Mouse (Mus musculus): ENCODE measurements around the gene Irak2. TPM values are rescaled to one million over a fixed set of nuclear protein-coding genes. Genes with fewer than 3 reads are reported as not detected.

The Irak2 gene
- polyA plus RNA-seq, 1 experiment, result 54.3 TPM

- Histone ChIP-seq H3K27ac (ENCODE audit: insufficient read depth, low read depth, low read length) (peak overlapping the region; percentile 95), H3K4me1 (ENCODE audit: control insufficient read depth, insufficient read depth, low read length) (peaks cover 53% of the 10 kb centered on the region), H3K4me3 (ENCODE audit: insufficient read depth, low read length) (no peak overlapping the region)
- TF ChIP-seq POLR2A (IDR thresholded peaks at IDR 0.05; ENCODE audit: borderline replicate concordance, low read depth, low read length) (no peak), CTCF (IDR thresholded peaks at IDR 0.05; ENCODE audit: low read depth, low read length) (no peak)
These were observed 76.0 kb downstream of the Irak2 start for GRCm38 (mm10) chr6:113714276-113714675.

GRCm38 (mm10) chr6:113714797-113715196, 76.5 kb downstream of the Irak2 start:
- peaks cover 53% of the 10 kb centered on the region for H3K4me1 ChIP-seq (ENCODE audit: control insufficient read depth, insufficient read depth, low read length)
- peak overlapping the region; percentile 95 for H3K27ac ChIP-seq (ENCODE audit: insufficient read depth, low read depth, low read length)
- H3K4me3 ChIP-seq (ENCODE audit: insufficient read depth, low read length), result no peak overlapping the region
- TF ChIP-seq CTCF (IDR thresholded peaks at IDR 0.05; ENCODE audit: low read depth, low read length) (no peak), POLR2A (IDR thresholded peaks at IDR 0.05; ENCODE audit: borderline replicate concordance, low read depth, low read length) (no peak)

- Histone ChIP-seq H3K4me1 (ENCODE audit: control insufficient read depth, insufficient read depth, low read length) (peaks cover 53% of the 10 kb centered on the region), H3K27ac (ENCODE audit: insufficient read depth, low read depth, low read length) (peak overlapping the region; percentile 24; the same call in 1 of the 2 replicates), H3K4me3 (ENCODE audit: insufficient read depth, low read length) (no peak overlapping the region)
- no peak for TF ChIP-seq CTCF (IDR thresholded peaks at IDR 0.05; ENCODE audit: low read depth, low read length)
- no peak for TF ChIP-seq POLR2A (IDR thresholded peaks at IDR 0.05; ENCODE audit: borderline replicate concordance, low read depth, low read length)
These were observed 79.3 kb downstream of the Irak2 start for GRCm38 (mm10) chr6:113717541-113717940.

GRCm38 (mm10) chr6:113719878-113720277, 81.6 kb downstream of the Irak2 start, which contains the start of gene Ghrl:
Ghrl (minus strand) TSS chr6:113719880.
- Histone ChIP-seq H3K4me1 (ENCODE audit: control insufficient read depth, insufficient read depth, low read length) (peaks cover 37% of the 10 kb centered on the region), H3K27ac (ENCODE audit: insufficient read depth, low read depth, low read length) (no peak within 1 kb of the TSS), H3K4me3 (ENCODE audit: insufficient read depth, low read length) (no peak within 1 kb of the TSS)
- TF ChIP-seq POLR2A (IDR thresholded peaks at IDR 0.05; ENCODE audit: borderline replicate concordance, low read depth, low read length) (no peak), CTCF (IDR thresholded peaks at IDR 0.05; ENCODE audit: low read depth, low read length) (no peak)

GRCm38 (mm10) chr6:113721061-113721460, 82.8 kb downstream of the Irak2 start:
- TF ChIP-seq POLR2A (IDR thresholded peaks at IDR 0.05; ENCODE audit: borderline replicate concordance, low read depth, low read length) (no peak), CTCF (IDR thresholded peaks at IDR 0.05; ENCODE audit: low read depth, low read length) (no peak)
- no peak overlapping the region for H3K4me3 ChIP-seq (ENCODE audit: insufficient read depth, low read length)
- peaks cover 26% of the 10 kb centered on the region for H3K4me1 ChIP-seq (ENCODE audit: control insufficient read depth, insufficient read depth, low read length)
- no peak overlapping the region for H3K27ac ChIP-seq (ENCODE audit: insufficient read depth, low read depth, low read length)

- peaks cover 8% of the 10 kb centered on the region for H3K4me1 ChIP-seq (ENCODE audit: control insufficient read depth, insufficient read depth, low read length)
- no peak overlapping the region for H3K27ac ChIP-seq (ENCODE audit: insufficient read depth, low read depth, low read length)
- no peak overlapping the region for H3K4me3 ChIP-seq (ENCODE audit: insufficient read depth, low read length)
- no peak for TF ChIP-seq CTCF (IDR thresholded peaks at IDR 0.05; ENCODE audit: low read depth, low read length)
- no peak for TF ChIP-seq POLR2A (IDR thresholded peaks at IDR 0.05; ENCODE audit: borderline replicate concordance, low read depth, low read length)
These were observed 89.9 kb downstream of the Irak2 start for GRCm38 (mm10) chr6:113728181-113728580.

- no peak for TF ChIP-seq POLR2A (IDR thresholded peaks at IDR 0.05; ENCODE audit: borderline replicate concordance, low read depth, low read length)
- TF ChIP-seq CTCF (IDR thresholded peaks at IDR 0.05; ENCODE audit: low read depth, low read length), result no peak
- H3K4me3 ChIP-seq (ENCODE audit: insufficient read depth, low read length), result no peak overlapping the region
- H3K27ac ChIP-seq (ENCODE audit: insufficient read depth, low read depth, low read length), result no peak overlapping the region
- peaks cover 8% of the 10 kb centered on the region for H3K4me1 ChIP-seq (ENCODE audit: control insufficient read depth, insufficient read depth, low read length)
These were observed 93.0 kb downstream of the Irak2 start for GRCm38 (mm10) chr6:113731296-113731695.

GRCm38 (mm10) chr6:113737318-113738046, 99.2 kb downstream of the Irak2 start:
- peaks cover 16% of the 10 kb centered on the region for H3K4me1 ChIP-seq (ENCODE audit: control insufficient read depth, insufficient read depth, low read length)
- no peak for TF ChIP-seq POLR2A (IDR thresholded peaks at IDR 0.05; ENCODE audit: borderline replicate concordance, low read depth, low read length)
- no peak for TF ChIP-seq CTCF (IDR thresholded peaks at IDR 0.05; ENCODE audit: low read depth, low read length)
- no peak overlapping the region for H3K27ac ChIP-seq (ENCODE audit: insufficient read depth, low read depth, low read length)
- H3K4me3 ChIP-seq (ENCODE audit: insufficient read depth, low read length), result no peak overlapping the region

- Histone ChIP-seq H3K4me3 (ENCODE audit: insufficient read depth, low read length) (peak within 1 kb of the TSS; percentile 94), H3K27ac (ENCODE audit: insufficient read depth, low read depth, low read length) (peak within 1 kb of the TSS; percentile 54), H3K4me1 (ENCODE audit: control insufficient read depth, insufficient read depth, low read length) (peaks cover 16% of the 10 kb centered on the region)
- no peak for TF ChIP-seq CTCF (IDR thresholded peaks at IDR 0.05; ENCODE audit: low read depth, low read length)
- no peak for TF ChIP-seq POLR2A (IDR thresholded peaks at IDR 0.05; ENCODE audit: borderline replicate concordance, low read depth, low read length)
These were observed 102.3 kb downstream of the Irak2 start, which contains the start of gene Sec13 for GRCm38 (mm10) chr6:113740236-113741217. Sec13 (minus strand) TSS chr6:113740743.

Data from bone marrow macrophage, adult 2 months (primary cell).